Mouse (Mus musculus) ZHBTc4 (cell line): ENCODE measurements around the gene Hoxa5.

Experiments
- DNase-seq: peaks from one replicate; pipeline ENCODE4 v3.0.0-alpha.2; 2011; ENCODE audit warnings: low read depth, low spot score

Hoxa5 gene

GRCm38 (mm10) chr6:52227470-52228222 is 23.3 kb upstream of the Hoxa5 start:
- no peak for DNase-seq

DNA sequence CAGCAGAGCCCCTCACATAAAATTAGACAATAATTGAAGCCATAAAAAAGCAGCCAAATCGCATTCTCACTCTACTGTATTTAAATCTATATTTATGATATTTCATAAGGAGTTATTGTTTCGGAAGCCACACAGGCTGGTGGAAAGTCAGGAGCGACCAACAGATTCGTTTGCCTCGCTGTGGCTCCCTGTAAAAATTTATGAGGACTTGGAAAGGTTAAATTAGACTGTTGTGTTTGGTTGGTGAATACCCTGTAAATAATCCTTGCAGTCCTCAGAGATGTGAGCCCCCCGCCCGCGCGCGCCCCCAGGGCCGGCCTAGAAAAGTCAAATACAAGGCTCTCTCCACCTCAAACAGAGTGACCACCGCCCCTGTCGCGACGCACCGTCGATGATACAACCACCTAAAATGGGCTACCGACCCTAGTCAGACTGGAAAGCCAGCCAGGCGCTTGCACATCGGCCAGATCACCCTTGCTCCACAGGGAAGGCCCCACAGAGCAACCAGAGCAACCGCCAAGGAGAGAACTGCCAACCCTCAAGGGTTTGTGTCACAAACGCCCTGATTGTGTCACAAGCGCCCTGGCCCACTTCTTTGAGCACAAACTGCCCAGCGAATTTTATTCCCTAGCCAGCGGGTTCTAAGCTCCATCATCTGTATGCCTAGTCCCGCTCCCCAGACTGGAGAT is 22.3 kb upstream of the Hoxa5 start:
- DNase-seq = no peak

DNA sequence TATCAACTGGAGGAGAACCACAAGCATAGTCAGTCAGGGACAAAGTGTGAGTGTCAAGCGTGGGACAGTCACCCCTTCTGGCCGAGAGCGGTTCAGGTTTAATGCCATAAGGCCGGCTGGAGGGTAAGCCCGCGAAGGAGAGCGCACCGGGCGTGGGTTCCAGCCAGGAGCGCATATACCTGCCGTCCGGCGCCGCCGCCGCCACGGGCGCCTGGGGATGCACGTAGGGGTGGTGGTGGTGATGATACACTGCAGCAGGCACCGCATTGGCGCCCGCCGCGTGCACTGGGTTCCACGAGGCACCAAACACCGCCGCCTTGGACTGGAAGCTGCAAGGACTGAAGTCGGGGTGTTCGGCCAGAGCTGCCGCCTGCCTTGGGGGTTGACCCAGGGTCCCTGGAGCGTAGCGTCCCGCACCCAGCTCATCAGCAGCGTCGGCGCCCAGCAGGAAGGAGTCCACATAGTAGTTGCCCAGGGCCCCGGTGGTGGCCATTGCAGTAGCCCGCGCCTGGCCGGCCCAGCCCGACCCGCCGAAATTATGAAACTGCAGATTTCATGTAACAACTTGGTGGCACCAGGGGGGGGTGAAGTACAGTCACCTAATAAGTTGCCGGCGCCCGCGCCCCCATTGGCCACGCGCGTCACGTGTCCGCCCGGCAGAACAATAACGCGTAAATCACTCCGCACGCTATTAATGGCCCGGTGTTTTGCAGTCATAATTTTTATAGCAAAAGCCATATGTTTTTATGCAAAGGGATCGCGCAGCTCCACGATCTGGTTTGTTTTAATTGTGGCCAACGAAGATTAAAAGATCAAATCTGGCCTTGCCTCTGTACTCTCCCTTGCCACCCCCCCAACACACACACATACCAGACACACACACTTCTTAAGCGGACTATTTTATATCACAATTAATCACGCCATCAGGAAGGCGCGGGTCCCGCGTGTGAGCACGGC is 21.5 kb upstream of the Hoxa5 start:
- peak; percentile 73 for DNase-seq

GRCm38 (mm10) chr6:52224895-52225611 is 20.7 kb upstream of the Hoxa5 start:
- DNase-seq = peak; percentile 82

GRCm38 (mm10) chr6:52223939-52224760 is 19.8 kb upstream of the Hoxa5 start:
- no peak for DNase-seq

DNA sequence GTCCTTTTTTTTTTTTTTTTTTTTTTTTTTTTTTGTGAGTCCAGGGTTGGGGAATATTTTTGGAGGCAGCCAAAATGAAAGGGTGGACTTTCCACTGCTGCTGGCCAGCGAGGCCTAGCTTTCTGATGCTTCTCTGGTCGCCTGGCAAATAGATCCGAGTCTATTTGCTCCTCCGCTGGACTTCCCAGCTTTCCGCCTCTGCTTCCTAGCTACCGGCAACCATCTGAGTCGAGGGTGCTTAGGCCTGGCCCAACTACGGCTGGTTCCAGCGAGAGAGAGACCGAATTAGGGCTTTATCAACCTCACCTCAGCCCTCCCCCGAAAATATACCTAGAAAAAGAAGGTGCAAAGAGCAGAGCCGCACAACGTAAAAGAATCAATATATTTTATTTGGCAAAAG is 18.3 kb upstream of the Hoxa5 start:
- peak; percentile 4 for DNase-seq

- peak; percentile 16 for DNase-seq
Observed at GRCm38 (mm10) chr6:52221993-52222685, 17.8 kb upstream of the Hoxa5 start.

- peak; percentile 95 for DNase-seq
Observed at GRCm38 (mm10) chr6:52221337-52221992, 17.1 kb upstream of the Hoxa5 start, which contains the start of gene Hoxa7. Gene Hoxa7 (minus strand): TSS chr6:52221854.

DNA sequence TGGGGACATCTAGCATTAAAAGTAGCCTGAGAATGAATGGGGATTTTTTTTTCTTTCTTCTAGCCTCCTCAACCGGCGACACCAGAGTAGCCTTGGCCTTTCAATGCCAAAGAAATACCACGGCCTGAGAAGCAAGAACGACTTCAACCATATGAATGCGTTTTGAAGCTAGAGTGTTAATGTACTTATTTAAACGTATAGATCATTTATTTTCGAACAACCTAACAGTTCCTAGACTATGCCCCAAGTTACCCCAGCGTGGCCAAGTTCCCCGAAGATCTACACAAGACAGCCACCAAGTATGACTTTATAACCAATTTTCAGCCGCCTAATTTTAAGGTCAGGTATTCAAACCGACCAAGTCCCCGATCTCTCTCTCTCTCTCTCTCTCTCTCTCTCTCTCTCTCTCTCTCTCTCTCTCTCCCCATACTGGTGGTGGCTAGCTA is 16.5 kb upstream of the Hoxa5 start:
- DNase-seq = peak; percentile 33

DNA sequence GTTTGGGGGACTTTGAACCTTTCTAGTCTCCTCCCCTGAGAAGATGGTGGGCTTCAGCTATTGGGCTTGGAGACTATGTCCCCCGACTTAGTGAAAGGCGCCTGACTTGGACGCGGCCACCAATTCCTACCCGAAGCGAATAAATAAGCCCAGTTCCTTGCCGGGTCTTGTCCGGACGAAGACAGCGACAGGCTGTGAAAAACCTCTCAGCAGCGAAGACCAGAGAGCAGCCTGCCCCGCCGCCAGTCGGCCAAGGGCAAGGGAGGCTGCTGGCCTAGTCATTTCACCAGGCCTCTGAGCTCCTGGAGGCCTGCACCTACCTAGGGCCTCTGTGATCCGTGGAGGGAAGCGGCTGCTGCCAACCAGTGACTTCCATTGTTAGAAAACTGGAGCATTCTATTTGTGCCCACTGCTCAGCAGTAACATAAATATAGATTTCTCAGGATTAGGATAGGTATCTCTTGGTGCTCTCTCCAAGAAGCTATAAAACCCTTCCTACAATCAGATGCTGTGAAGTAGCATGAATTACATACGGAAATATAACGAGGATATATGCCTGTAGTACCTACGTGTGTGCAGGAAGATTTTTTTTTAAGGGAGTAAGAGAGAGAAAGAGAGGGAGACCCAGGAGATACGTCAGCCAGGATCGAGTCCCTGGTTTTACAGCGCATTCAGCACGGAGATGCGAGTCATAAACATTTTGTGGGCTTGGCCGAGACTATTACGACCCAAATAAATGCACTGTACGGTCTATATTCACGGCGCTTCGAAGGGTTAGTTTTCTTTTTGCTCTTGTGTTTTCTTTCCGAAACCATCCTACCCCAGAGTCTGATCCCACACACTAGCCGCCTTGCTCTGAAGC is 15.8 kb upstream of the Hoxa5 start:
- DNase-seq = peak; percentile 35

DNA sequence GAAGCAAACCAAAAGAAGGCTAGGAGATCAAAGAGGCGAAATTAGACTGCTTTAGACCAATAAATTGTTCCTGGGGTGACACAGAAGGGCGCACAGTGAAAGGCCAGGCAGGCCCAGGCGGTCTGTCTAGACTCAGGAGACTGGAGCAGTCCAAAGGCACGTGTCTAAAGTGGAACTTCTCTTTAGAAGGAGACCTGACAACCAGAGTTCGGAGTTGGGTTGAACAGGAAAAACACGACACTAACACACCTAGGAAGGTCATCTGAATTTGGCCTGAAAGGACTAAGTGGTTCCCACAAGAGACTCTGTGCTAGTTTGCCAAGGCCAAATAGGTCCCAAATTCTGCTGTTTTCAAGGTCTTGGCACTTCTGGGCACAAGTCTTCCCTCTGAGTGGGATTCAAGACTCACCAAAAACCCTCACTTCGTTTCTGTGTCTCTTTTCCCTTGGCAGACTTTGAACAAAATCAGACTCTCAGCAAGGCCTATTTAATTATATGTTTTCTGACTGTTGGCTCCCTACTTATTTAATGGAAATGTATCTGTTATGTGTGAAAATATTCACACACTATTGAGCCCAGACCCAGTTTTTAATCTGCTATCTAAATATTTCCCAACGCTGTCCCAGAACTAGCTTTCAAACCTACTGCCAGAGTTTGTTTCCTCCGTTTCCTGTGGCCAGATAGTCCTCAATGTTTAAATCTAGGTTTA is 15.0 kb upstream of the Hoxa5 start:
- DNase-seq = no peak

DNA sequence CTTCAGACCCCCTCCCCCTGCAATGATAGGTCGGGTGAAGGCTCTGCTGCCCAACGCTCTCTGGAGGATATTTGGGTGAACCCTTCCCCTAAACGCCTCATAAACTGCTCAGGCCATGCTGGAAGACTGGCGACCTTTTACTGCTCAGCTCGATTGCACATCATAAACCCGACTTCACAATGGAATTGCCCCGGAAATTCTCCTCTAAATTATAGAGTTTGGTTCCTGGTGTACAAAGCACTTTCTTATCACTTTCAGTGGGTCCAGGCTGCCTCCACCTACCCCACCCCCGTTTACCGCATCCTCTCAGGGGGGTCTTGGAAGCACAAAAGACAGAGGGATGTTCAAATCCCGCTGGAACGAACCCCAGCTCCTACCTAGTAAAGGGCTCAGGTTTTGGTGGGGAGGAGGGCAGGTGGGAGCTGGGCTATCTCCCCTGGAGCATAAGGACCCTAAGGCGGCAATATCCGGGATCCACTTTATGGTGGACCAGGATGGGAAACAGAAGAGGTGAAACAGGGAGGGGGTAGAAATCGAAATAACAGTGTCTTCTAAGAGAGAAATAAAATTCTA is 14.3 kb upstream of the Hoxa5 start:
- DNase-seq = no peak

DNA sequence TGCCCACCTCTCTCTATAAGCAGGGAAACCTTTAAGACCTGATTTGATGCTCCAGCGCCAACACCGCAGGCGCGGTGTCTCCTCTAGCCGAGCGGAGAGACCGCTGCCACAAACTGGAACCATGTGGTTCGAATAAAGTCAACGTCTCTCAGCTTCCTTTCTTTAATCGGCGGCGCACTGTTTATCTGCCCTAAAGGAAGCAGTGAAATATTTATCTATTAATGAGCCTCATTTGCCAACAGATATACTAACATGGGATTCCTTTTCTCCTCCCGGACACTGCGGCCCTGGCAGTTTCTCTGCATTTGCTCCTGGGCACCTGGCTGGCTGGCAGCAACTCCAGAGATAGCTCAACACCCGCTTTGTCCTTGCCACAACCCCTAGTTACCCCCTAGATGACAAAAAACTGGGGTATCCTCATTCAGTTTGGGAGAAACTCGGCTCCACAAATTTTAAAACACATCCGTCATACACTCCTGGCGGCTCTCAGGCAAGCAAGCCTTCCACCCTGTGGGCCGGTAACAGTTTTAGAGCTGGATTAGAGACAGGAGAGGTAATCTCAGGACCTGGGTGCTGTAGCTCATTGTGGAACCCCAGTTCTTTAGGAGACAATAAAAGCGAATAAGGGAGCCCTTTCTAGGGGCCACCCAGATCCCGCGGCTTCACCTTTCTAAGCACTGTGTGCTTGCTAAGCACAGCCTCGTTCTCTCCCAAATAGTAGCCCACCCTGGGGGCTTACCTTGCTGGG is 13.7 kb upstream of the Hoxa5 start:
- peak; percentile 65 for DNase-seq

DNA sequence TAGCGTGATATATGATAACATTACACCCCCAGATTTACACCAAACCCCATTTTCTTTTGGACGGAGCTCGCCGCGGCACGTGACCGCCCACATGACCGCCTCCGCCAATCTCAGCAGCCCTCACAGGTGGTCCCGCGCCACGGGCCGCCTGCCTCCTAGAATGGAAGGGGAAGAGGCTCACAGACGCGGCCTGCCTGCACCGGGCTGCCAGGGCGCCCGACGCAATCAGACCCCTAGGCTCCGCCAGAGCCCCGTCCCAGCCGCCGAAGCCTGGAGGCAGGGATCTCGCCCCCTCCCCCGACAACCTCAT is 13.0 kb upstream of the Hoxa5 start:
- DNase-seq = peak; percentile 87

GRCm38 (mm10) chr6:52216691-52217458 is 12.5 kb upstream of the Hoxa5 start:
- peak; percentile 67 for DNase-seq
